Mouse (Mus musculus): ENCODE measurements around the gene Terf2. TPM values are rescaled to one million over a fixed set of nuclear protein-coding genes. Genes with fewer than 3 reads are reported as not detected.
A peak's percentile ranks its signal among the peaks of the same experiment; 100 is the strongest.

Terf2 gene
- polyA plus RNA-seq, 1 experiment from 2014 or later = 6.0 TPM

DNA sequence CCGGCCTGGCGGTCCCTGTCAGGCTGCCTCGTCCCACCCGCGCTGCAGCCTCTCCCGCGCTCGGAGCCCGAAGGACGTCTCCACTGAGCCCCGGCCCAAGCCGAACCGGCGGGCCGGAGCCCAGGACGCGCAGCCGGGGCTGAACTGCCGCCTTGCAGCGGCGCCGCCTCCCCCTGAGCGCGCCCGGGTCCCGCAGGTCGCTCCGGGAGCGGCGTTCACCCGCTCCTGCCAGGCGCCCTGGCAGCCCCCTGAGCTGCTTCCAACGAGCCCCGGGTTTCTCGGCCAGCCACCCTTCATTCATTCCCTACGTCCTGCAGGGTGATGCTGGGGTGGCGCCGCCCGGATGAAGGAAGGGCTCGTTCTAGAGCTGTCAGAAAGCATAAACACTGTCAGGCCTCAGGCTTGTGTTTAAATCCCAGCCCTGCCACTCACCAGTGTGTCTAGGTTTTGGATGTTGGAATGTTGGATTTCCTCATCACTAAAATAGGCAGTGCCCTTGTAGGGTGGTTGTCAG lies 64.7 kb downstream of the Terf2 start:
- peaks cover 14% of the 10 kb centered on the region for H3K4me1 ChIP-seq (ENCODE audit: control insufficient read depth, low read depth, low read length)
- peak overlapping the region; percentile 85 for H3K4me3 ChIP-seq (ENCODE audit: low read depth, low read length)
- H3K27ac ChIP-seq (ENCODE audit: low read length) = peak overlapping the region; percentile 90
- H3K36me3 ChIP-seq (ENCODE audit: control insufficient read depth, insufficient read depth) = no peaks in the 10 kb centered on the region
- ATAC-seq (ENCODE audit: low read depth) = no peak
- H3K4me2 ChIP-seq (ENCODE audit: low read depth, low read length) = peak overlapping the region; percentile 70
- 0% methylated on average over 36 of the region's 40 CpGs for WGBS (ENCODE audit: insufficient replicate concordance)
- no peaks in the 10 kb centered on the region for H3K27me3 ChIP-seq (ENCODE audit: control insufficient read depth, insufficient read depth, low read depth, low read length)
- H3K9ac ChIP-seq (ENCODE audit: low read depth, low read length) = peak overlapping the region; percentile 96
- no peaks in the 10 kb centered on the region for H3K9me3 ChIP-seq (replicated peaks; ENCODE audit: control insufficient read depth, low read length)

DNA sequence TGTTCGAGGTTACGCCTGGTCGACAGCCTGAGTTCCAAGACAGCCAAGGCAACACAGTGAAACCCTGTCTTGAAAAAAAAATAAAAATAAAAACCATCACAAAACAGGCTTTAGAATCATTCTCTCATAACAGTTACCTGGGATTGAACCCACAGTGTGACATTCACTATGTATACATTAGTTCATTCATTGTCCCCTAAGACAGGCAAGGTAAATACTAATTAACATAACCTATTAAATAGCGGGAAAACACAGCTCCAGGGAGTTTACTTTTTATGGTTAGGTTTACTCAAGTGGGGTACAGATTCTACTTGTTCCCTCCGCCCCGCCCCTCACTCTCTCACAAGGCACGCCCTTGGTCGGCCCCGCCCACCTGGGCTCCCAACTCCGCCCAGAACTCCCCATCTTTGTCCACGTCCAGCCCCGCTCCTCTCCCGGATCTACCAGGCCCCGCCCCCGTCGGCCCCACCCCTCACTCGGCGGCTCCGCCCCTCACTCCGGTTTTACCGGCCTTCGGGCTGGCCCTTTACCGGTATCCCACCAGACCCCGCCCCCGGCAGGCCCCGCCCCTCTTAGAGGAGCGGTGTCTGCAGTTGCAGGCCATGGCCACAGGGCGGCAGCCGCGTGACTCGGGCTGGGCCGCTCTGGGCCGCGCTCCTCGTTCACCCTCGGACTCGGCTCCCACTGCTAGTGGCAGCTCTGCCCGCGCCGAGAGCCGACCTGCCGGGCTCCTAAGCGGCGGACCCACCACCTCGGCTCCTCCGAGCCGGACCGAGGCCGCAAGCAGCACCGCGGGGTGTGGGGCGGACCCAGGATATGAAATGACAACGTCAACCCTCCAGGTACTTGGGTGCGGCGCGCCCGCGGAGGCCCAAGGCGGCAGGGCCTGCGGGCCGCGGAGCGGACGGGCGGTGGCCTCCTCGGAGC lies 65.4 kb downstream of the Terf2 start, which contains the start of gene Vps4a:
Vps4a (plus strand) TSS at position 573 of the 927 bp plus-strand sequence.
- peak; percentile 94 for ATAC-seq (ENCODE audit: low read depth)
- WGBS (ENCODE audit: insufficient replicate concordance) = 5% methylated on average over 62 of the region's 66 CpGs

DNA sequence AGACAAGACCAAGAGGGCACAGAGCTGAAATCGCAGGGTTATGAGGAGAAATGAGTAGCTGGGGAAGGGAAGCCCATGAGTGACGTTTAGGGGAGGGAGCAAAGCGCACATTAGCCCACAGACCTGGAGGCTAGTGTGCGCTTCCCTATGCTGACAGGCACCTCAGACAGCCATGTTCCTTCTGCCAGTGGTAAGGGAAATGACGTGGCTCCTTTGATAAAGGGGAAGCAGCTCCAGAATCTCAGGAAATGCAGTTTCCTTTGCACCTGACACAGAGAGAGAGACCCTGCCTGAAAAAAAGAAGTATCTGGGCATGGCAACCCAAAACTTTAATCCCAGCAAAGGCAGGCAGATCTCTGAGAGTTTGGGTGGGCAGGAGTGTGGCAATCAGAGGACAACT lies 66.3 kb downstream of the Terf2 start:
- Histone ChIP-seq H3K27me3 (ENCODE audit: control insufficient read depth, insufficient read depth, low read depth, low read length) (no peaks in the 10 kb centered on the region), H3K4me3 (ENCODE audit: low read depth, low read length) (no peak overlapping the region), H3K4me1 (ENCODE audit: control insufficient read depth, low read depth, low read length) (peaks cover 14% of the 10 kb centered on the region), H3K27ac (ENCODE audit: low read length) (peak overlapping the region; percentile 48), H3K9me3 (replicated peaks; ENCODE audit: control insufficient read depth, low read length) (no peaks in the 10 kb centered on the region), H3K4me2 (ENCODE audit: low read depth, low read length) (no peak overlapping the region), H3K36me3 (ENCODE audit: control insufficient read depth, insufficient read depth) (no peaks in the 10 kb centered on the region), H3K9ac (ENCODE audit: low read depth, low read length) (no peak overlapping the region)
- 49% methylated on average over 5 of the region's 5 CpGs for whole genome bisulfite sequencing (ENCODE audit: insufficient replicate concordance)
- ATAC-seq (ENCODE audit: low read depth) = no peak

More for the DNA sequence above, 65.4 kb downstream of the Terf2 start, which contains the start of gene Vps4a:
- peaks cover 14% of the 10 kb centered on the region for H3K4me1 ChIP-seq (ENCODE audit: control insufficient read depth, low read depth, low read length)
- peak within 1 kb of the TSS; percentile 70 for H3K4me2 ChIP-seq (ENCODE audit: low read depth, low read length)
- H3K27ac ChIP-seq (ENCODE audit: low read length) = peak within 1 kb of the TSS; percentile 90
- peak within 1 kb of the TSS; percentile 85 for H3K4me3 ChIP-seq (ENCODE audit: low read depth, low read length)
- peak within 1 kb of the TSS; percentile 96 for H3K9ac ChIP-seq (ENCODE audit: low read depth, low read length)
- H3K9me3 ChIP-seq (replicated peaks; ENCODE audit: control insufficient read depth, low read length) = no peaks in the 10 kb centered on the region
- H3K36me3 ChIP-seq (ENCODE audit: control insufficient read depth, insufficient read depth) = no peaks in the 10 kb centered on the region
- H3K27me3 ChIP-seq (ENCODE audit: control insufficient read depth, insufficient read depth, low read depth, low read length) = no peaks in the 10 kb centered on the region

DNA sequence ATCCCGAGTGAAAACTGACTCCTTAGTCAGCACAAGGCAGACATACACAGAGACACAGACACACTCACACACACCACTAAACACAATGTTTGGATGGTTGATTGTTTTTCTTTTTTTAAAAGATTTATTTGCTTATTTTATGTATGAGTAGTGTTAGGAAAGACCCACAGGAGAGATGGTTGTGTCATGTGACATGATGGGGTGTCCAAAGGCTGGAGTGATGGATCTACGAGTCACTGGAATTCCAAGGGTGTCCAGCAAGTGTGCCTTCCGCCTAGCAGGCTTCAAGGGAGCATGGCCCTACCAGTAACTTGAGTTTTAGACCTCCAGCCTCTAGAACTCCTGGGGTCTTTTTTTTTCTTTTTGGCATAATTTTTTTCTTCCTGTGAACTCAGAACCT lies 67.0 kb downstream of the Terf2 start:
- Histone ChIP-seq H3K4me3 (ENCODE audit: low read depth, low read length) (no peak overlapping the region), H3K4me2 (ENCODE audit: low read depth, low read length) (no peak overlapping the region), H3K9me3 (replicated peaks; ENCODE audit: control insufficient read depth, low read length) (no peaks in the 10 kb centered on the region), H3K27ac (ENCODE audit: low read length) (no peak overlapping the region), H3K9ac (ENCODE audit: low read depth, low read length) (no peak overlapping the region), H3K27me3 (ENCODE audit: control insufficient read depth, insufficient read depth, low read depth, low read length) (no peaks in the 10 kb centered on the region), H3K36me3 (ENCODE audit: control insufficient read depth, insufficient read depth) (no peaks in the 10 kb centered on the region), H3K4me1 (ENCODE audit: control insufficient read depth, low read depth, low read length) (peaks cover 14% of the 10 kb centered on the region)
- ATAC-seq (ENCODE audit: low read depth) = no peak
- WGBS (ENCODE audit: insufficient replicate concordance) = 62% methylated on average over 3 of the region's 3 CpGs

DNA sequence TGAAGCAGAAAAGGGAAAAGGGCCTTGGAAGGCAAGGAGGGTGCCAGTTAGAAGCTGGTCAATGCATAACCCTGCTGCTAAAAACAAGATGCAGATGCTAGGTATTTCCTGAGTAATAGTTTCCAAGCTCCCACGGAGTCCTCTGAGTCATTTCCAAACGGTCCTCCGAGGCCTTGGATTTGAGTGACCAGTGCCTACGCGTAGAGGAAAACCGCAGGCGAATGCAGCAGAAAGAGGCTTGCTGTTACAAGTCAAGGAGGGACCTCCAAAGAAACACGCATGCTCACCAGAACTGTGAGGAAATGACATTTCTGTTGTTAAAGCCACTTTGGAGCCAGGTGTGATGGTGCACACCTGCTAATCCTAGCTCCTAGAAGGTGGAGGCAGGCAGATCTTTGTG lies 72.9 kb downstream of the Terf2 start:
- 76% methylated on average over 8 of the region's 8 CpGs for WGBS (ENCODE audit: insufficient replicate concordance)
- Histone ChIP-seq H3K9me3 (replicated peaks; ENCODE audit: control insufficient read depth, low read length) (no peaks in the 10 kb centered on the region), H3K4me1 (ENCODE audit: control insufficient read depth, low read depth, low read length) (no peaks in the 10 kb centered on the region), H3K4me3 (ENCODE audit: low read depth, low read length) (no peak overlapping the region), H3K9ac (ENCODE audit: low read depth, low read length) (no peak overlapping the region), H3K27me3 (ENCODE audit: control insufficient read depth, insufficient read depth, low read depth, low read length) (no peaks in the 10 kb centered on the region), H3K4me2 (ENCODE audit: low read depth, low read length) (no peak overlapping the region), H3K36me3 (ENCODE audit: control insufficient read depth, insufficient read depth) (no peaks in the 10 kb centered on the region), H3K27ac (ENCODE audit: low read length) (no peak overlapping the region)
- no peak for ATAC-seq (ENCODE audit: low read depth)

Small RNA genes lying within 50 kb of the gene (microRNA-seq; reads per million reads assigned to microRNA genes)
- 0.74 reads per million for gene Mir7075

Other genes starting within 250 kb of the Terf2 start
- gene Has3, start 226.3 kb downstream of the Terf2 start, polyA plus RNA-seq (2015; fragmentation: Nextera tagmentation; extraction: Ambion mirVana) = 0.02 and 0.04 TPM in 2 replicates
- 26.1 and 27.7 TPM in 2 replicates for gene Utp4, start 202.9 kb downstream of the Terf2 start, polyA plus RNA-seq (2015; fragmentation: Nextera tagmentation; extraction: Ambion mirVana)
- 1.0 and 1.3 TPM in 2 replicates for gene Sntb2, start 160.8 kb downstream of the Terf2 start, polyA plus RNA-seq (2015; fragmentation: Nextera tagmentation; extraction: Ambion mirVana)
- gene Vps4a, start 65.3 kb downstream of the Terf2 start, polyA plus RNA-seq (2015; fragmentation: Nextera tagmentation; extraction: Ambion mirVana) = 20.4 and 20.9 TPM in 2 replicates
- 13.5 and 14.7 TPM in 2 replicates for gene Pdf, start 47.9 kb downstream of the Terf2 start, polyA plus RNA-seq (2015; fragmentation: Nextera tagmentation; extraction: Ambion mirVana)
- 14.1 and 14.6 TPM in 2 replicates for gene Cog8, start 39.9 kb downstream of the Terf2 start, polyA plus RNA-seq (2015; fragmentation: Nextera tagmentation; extraction: Ambion mirVana)
- gene Nip7, start 39.7 kb downstream of the Terf2 start, polyA plus RNA-seq (2015; fragmentation: Nextera tagmentation; extraction: Ambion mirVana) = 25.9 and 34.2 TPM in 2 replicates
- gene Tmed6, start 30.9 kb downstream of the Terf2 start, polyA plus RNA-seq (2015; fragmentation: Nextera tagmentation; extraction: Ambion mirVana) = 3.9 and 4.2 TPM in 2 replicates
- 23.0 and 25.2 TPM in 2 replicates for gene Cyb5b, start 54.1 kb upstream of the Terf2 start, polyA plus RNA-seq (2015; fragmentation: Nextera tagmentation; extraction: Ambion mirVana)
- 1.5 TPM in 2 replicates for gene Nfat5, start 196.9 kb upstream of the Terf2 start, polyA plus RNA-seq (2015; fragmentation: Nextera tagmentation; extraction: Ambion mirVana)